Mouse (Mus musculus) naive thymus-derived CD4-positive, alpha-beta T cell, adult 2 months (primary cell): ENCODE data around the gene Umps.

Experiments used
- DNase-seq: peaks from one replicate; pipeline ENCODE4 v3.0.0-alpha.2; 2011; ENCODE audit warnings: low read depth

The Umps gene

GRCm38 (mm10) chr16:33928788-33929462 lies 37.9 kb downstream of the Umps start:
- DNase-seq: no peak

DNA sequence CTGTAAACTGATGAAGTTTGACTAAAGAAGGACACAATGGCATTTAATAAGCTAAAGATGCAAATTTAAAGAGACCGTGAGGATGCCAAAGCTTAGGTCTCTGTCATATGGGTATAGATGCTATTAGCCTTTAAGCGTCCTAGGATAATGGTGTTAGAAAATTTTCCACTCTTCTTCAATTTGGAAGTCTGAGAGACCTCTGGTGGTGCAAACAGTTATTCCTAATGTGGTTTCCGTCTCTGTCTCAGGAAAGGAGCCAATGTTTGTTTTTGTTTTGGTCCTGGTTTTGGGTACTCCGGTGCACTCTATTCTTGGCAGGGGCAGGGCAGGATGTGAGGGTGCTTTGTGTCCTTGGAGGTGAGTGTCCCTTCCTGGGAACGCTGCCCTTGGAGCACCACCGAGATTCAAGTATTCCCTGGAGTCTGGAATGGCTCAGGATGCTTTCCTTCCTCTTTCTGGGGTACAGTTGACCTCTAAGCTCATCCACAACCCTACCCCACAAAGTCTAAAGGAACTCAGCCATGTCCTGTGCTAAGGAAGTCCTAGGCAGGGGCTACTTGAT lies 39.5 kb downstream of the Umps start:
- DNase-seq: no peak

GRCm38 (mm10) chr16:33923758-33924157 lies 43.1 kb downstream of the Umps start:
- no peak for DNase-seq

- no peak for DNase-seq
Observed at GRCm38 (mm10) chr16:33923001-33923316, 43.9 kb downstream of the Umps start.

GRCm38 (mm10) chr16:33922111-33923000 lies 44.5 kb downstream of the Umps start:
- no peak for DNase-seq

- no peak for DNase-seq
Observed at GRCm38 (mm10) chr16:33921514-33921913, 45.3 kb downstream of the Umps start.

GRCm38 (mm10) chr16:33917926-33918325 lies 48.9 kb downstream of the Umps start:
- DNase-seq: no peak

GRCm38 (mm10) chr16:33917390-33917789 lies 49.4 kb downstream of the Umps start:
- DNase-seq: no peak

DNA sequence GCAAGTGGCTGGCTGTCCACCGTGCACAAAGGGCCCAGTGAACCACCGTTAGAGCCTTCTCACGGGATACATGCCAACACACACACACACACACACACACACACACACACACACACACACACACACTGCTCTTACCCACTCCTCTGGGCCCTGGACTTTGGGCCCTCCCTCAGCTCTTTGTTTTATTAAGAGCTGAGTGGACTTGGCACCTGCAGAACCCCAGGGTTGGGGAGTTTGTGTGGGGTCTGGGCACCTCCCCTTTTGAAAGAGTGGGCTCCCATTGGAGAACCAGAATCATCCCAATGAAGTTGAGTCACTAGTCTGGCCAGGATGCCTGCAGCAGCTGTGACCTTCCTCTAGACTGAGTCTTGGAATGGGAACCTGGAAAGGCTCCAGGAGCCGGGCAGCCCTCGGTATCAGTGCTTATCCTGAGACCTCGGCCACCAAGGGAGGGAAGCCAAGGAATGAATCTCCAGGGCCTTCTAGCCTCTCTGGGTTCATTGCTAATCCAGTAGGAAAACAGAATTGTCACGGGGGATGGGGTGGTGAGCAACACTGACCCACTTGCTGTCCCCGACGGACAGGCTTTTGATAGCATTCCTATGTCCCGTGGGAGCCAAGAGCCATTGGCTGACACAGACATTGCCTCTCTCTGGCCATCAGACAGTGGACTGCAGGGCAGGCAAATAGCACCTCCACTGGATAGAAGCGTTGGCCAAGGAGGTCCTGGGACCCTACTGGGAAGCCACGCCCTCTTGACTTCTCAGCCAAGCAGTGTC lies 50.2 kb downstream of the Umps start:
- DNase-seq: no peak

DNA sequence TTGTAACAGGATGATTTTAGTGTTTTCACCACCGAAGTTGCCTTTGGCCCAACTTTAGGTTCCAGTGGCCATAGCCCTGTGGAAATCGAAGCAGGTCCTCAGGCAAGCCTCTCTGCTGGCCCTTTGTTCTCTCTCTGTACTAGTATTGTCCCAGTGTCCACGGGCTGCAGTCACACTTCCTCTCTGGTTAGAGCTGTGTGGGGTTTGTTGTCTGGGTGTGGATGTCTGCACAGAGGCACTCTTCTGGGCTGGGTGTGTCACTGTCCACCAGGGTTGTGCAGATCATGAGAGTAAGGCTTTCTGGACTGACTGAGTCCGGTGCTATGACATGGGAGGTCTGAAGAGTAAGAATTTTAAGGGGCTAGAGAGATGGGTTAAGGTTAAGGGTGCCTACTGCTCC lies 51.8 kb downstream of the Umps start:
- DNase-seq: no peak

DNA sequence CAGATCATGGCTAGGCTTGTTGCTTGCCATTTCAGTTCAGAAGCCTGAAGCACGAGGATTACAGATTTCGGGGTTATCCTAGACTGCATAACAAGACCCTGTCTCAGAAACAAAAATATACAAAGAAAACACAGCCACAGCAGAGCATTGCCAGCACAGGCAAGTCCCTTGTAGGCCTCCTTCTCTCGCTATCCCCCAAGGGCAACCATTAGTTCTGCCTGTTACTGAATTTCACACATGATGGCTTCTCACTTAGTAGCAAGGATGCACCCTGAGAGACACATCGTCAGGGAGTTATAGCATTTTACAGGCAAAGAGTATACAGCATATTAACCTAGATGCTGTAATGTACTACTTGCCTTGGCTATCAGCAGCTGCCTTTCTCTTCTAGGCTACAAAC lies 58.6 kb downstream of the Umps start:
- DNase-seq: no peak
